Mouse (Mus musculus): Measurements from ENCODE around the gene Dab1. TPM values are rescaled to one million over a fixed set of nuclear protein-coding genes. Genes with fewer than 3 reads are reported as not detected.

The Dab1 gene
- polyA plus RNA-seq, 1 experiment from 2014 or later: 106 TPM

- Histone ChIP-seq H3K4me3 (ENCODE audit: low read depth, low read length) (no peak overlapping the region), H3K4me1 (ENCODE audit: control insufficient read depth, insufficient read depth, low read length) (peaks cover 5% of the 10 kb centered on the region; the same call in 1 of the 2 replicates), H3K9me3 (replicated peaks; ENCODE audit: control insufficient read depth, low read length) (no peaks in the 10 kb centered on the region), H3K27me3 (replicated peaks; ENCODE audit: control insufficient read depth, insufficient read depth, low read length) (no peaks in the 10 kb centered on the region), H3K27ac (ENCODE audit: low read depth, low read length) (peak overlapping the region; percentile 68), H3K4me2 (ENCODE audit: low read length) (no peak overlapping the region), H3K9ac (ENCODE audit: low read length) (no peak overlapping the region), H3K36me3 (ENCODE audit: control insufficient read depth, insufficient read depth, low read length) (no peaks in the 10 kb centered on the region)
- DNase-seq (ENCODE audit: low spot score) (peak; percentile 93), ATAC-seq (peak; percentile 91)
- WGBS: 16% methylated on average over 6 of the region's 6 CpGs
These were observed 650.4 kb downstream of the Dab1 start for GRCm38 (mm10) chr4:104269422-104270172.

- Histone ChIP-seq H3K4me1 (ENCODE audit: control insufficient read depth, insufficient read depth, low read length) (peaks cover 5% of the 10 kb centered on the region; the same call in 1 of the 2 replicates), H3K36me3 (ENCODE audit: control insufficient read depth, insufficient read depth, low read length) (no peaks in the 10 kb centered on the region), H3K9me3 (replicated peaks; ENCODE audit: control insufficient read depth, low read length) (no peaks in the 10 kb centered on the region), H3K27me3 (replicated peaks; ENCODE audit: control insufficient read depth, insufficient read depth, low read length) (no peaks in the 10 kb centered on the region), H3K4me3 (ENCODE audit: low read depth, low read length) (no peak overlapping the region), H3K9ac (ENCODE audit: low read length) (no peak overlapping the region), H3K4me2 (ENCODE audit: low read length) (no peak overlapping the region), H3K27ac (ENCODE audit: low read depth, low read length) (peak overlapping the region; percentile 68)
- ATAC-seq (peak; percentile 96), DNase-seq (ENCODE audit: low spot score) (peak; percentile 91)
- WGBS: 22% methylated on average over 5 of the region's 5 CpGs
These were observed 651.0 kb downstream of the Dab1 start for GRCm38 (mm10) chr4:104270173-104270557.

- H3K4me3 ChIP-seq (ENCODE audit: low read depth, low read length): no peak overlapping the region
- no peak overlapping the region for H3K4me2 ChIP-seq (ENCODE audit: low read length)
- no peak for ATAC-seq
- no peak overlapping the region for H3K27ac ChIP-seq (ENCODE audit: low read depth, low read length)
- no peaks in the 10 kb centered on the region for H3K27me3 ChIP-seq (replicated peaks; ENCODE audit: control insufficient read depth, insufficient read depth, low read length)
- 0 out of 2 replicates have a peak, but pooled peaks cover under 1% of the 10 kb centered on the region for H3K4me1 ChIP-seq (ENCODE audit: control insufficient read depth, insufficient read depth, low read length)
- no peaks in the 10 kb centered on the region for H3K36me3 ChIP-seq (ENCODE audit: control insufficient read depth, insufficient read depth, low read length)
- 94% methylated on average over 1 of the region's 1 CpGs for WGBS
- H3K9ac ChIP-seq (ENCODE audit: low read length): no peak overlapping the region
- H3K9me3 ChIP-seq (replicated peaks; ENCODE audit: control insufficient read depth, low read length): no peaks in the 10 kb centered on the region
- DNase-seq (ENCODE audit: low spot score): no peak
These were observed 656.1 kb downstream of the Dab1 start for GRCm38 (mm10) chr4:104275260-104275659.

GRCm38 (mm10) chr4:104276916-104277315, 657.8 kb downstream of the Dab1 start:
- H3K4me3 ChIP-seq (ENCODE audit: low read depth, low read length): no peak overlapping the region
- ATAC-seq: no peak
- no peak overlapping the region for H3K4me2 ChIP-seq (ENCODE audit: low read length)
- H3K4me1 ChIP-seq (ENCODE audit: control insufficient read depth, insufficient read depth, low read length): peaks cover 12% of the 10 kb centered on the region
- no peaks in the 10 kb centered on the region for H3K27me3 ChIP-seq (replicated peaks; ENCODE audit: control insufficient read depth, insufficient read depth, low read length)
- whole genome bisulfite sequencing: 93% methylated on average over 7 of the region's 7 CpGs
- H3K36me3 ChIP-seq (ENCODE audit: control insufficient read depth, insufficient read depth, low read length): no peaks in the 10 kb centered on the region
- H3K9ac ChIP-seq (ENCODE audit: low read length): no peak overlapping the region
- no peak overlapping the region for H3K27ac ChIP-seq (ENCODE audit: low read depth, low read length)
- no peak for DNase-seq (ENCODE audit: low spot score)
- H3K9me3 ChIP-seq (replicated peaks; ENCODE audit: control insufficient read depth, low read length): no peaks in the 10 kb centered on the region

GRCm38 (mm10) chr4:104281518-104281917, 662.4 kb downstream of the Dab1 start:
- ATAC-seq (peak; percentile 52), DNase-seq (ENCODE audit: low spot score) (peak; percentile 47)
- H3K27me3 ChIP-seq (replicated peaks; ENCODE audit: control insufficient read depth, insufficient read depth, low read length): no peaks in the 10 kb centered on the region
- no peaks in the 10 kb centered on the region for H3K36me3 ChIP-seq (ENCODE audit: control insufficient read depth, insufficient read depth, low read length)
- no peak overlapping the region for H3K9ac ChIP-seq (ENCODE audit: low read length)
- no peak overlapping the region for H3K4me2 ChIP-seq (ENCODE audit: low read length)
- H3K9me3 ChIP-seq (replicated peaks; ENCODE audit: control insufficient read depth, low read length): no peaks in the 10 kb centered on the region
- peaks cover 17% of the 10 kb centered on the region for H3K4me1 ChIP-seq (ENCODE audit: control insufficient read depth, insufficient read depth, low read length)
- H3K27ac ChIP-seq (ENCODE audit: low read depth, low read length): no peak overlapping the region
- no peak overlapping the region for H3K4me3 ChIP-seq (ENCODE audit: low read depth, low read length)
- WGBS: 30% methylated on average over 3 of the region's 3 CpGs

GRCm38 (mm10) chr4:104283906-104284305, 664.7 kb downstream of the Dab1 start:
- no peak for ATAC-seq
- Histone ChIP-seq H3K4me3 (ENCODE audit: low read depth, low read length) (no peak overlapping the region), H3K4me1 (ENCODE audit: control insufficient read depth, insufficient read depth, low read length) (peaks cover 17% of the 10 kb centered on the region), H3K36me3 (ENCODE audit: control insufficient read depth, insufficient read depth, low read length) (no peaks in the 10 kb centered on the region), H3K4me2 (ENCODE audit: low read length) (no peak overlapping the region), H3K27ac (ENCODE audit: low read depth, low read length) (no peak overlapping the region), H3K9me3 (replicated peaks; ENCODE audit: control insufficient read depth, low read length) (no peaks in the 10 kb centered on the region), H3K27me3 (replicated peaks; ENCODE audit: control insufficient read depth, insufficient read depth, low read length) (no peaks in the 10 kb centered on the region), H3K9ac (ENCODE audit: low read length) (no peak overlapping the region)
- WGBS: 44% methylated on average over 6 of the region's 6 CpGs
- DNase-seq (ENCODE audit: low spot score): peak; percentile 67

GRCm38 (mm10) chr4:104288401-104288800, 669.2 kb downstream of the Dab1 start:
- Histone ChIP-seq H3K4me1 (ENCODE audit: control insufficient read depth, insufficient read depth, low read length) (peaks cover 5% of the 10 kb centered on the region; the same call in 1 of the 2 replicates), H3K9ac (ENCODE audit: low read length) (no peak overlapping the region), H3K4me3 (ENCODE audit: low read depth, low read length) (no peak overlapping the region), H3K4me2 (ENCODE audit: low read length) (no peak overlapping the region), H3K9me3 (replicated peaks; ENCODE audit: control insufficient read depth, low read length) (no peaks in the 10 kb centered on the region), H3K36me3 (ENCODE audit: control insufficient read depth, insufficient read depth, low read length) (no peaks in the 10 kb centered on the region), H3K27ac (ENCODE audit: low read depth, low read length) (no peak overlapping the region), H3K27me3 (replicated peaks; ENCODE audit: control insufficient read depth, insufficient read depth, low read length) (no peaks in the 10 kb centered on the region)
- ATAC-seq (no peak), DNase-seq (ENCODE audit: low spot score) (peak; percentile 35)
- 33% methylated on average over 3 of the region's 3 CpGs for WGBS

- no peaks in the 10 kb centered on the region for H3K36me3 ChIP-seq (ENCODE audit: control insufficient read depth, insufficient read depth, low read length)
- 24% methylated on average over 3 of the region's 3 CpGs for WGBS
- ATAC-seq (no peak), DNase-seq (ENCODE audit: low spot score) (no peak)
- H3K27me3 ChIP-seq (replicated peaks; ENCODE audit: control insufficient read depth, insufficient read depth, low read length): no peaks in the 10 kb centered on the region
- no peak overlapping the region for H3K4me3 ChIP-seq (ENCODE audit: low read depth, low read length)
- no peak overlapping the region for H3K9ac ChIP-seq (ENCODE audit: low read length)
- H3K27ac ChIP-seq (ENCODE audit: low read depth, low read length): no peak overlapping the region
- peaks cover 6% of the 10 kb centered on the region; the same call in 1 of the 2 replicates for H3K4me1 ChIP-seq (ENCODE audit: control insufficient read depth, insufficient read depth, low read length)
- no peak overlapping the region for H3K4me2 ChIP-seq (ENCODE audit: low read length)
- no peaks in the 10 kb centered on the region for H3K9me3 ChIP-seq (replicated peaks; ENCODE audit: control insufficient read depth, low read length)
These were observed 682.6 kb downstream of the Dab1 start for GRCm38 (mm10) chr4:104301764-104302163.

GRCm38 (mm10) chr4:104302996-104303652, 684.0 kb downstream of the Dab1 start:
- Histone ChIP-seq H3K9ac (ENCODE audit: low read length) (no peak overlapping the region), H3K36me3 (ENCODE audit: control insufficient read depth, insufficient read depth, low read length) (no peaks in the 10 kb centered on the region), H3K4me1 (ENCODE audit: control insufficient read depth, insufficient read depth, low read length) (peaks cover 6% of the 10 kb centered on the region; the same call in 1 of the 2 replicates), H3K4me3 (ENCODE audit: low read depth, low read length) (no peak overlapping the region), H3K9me3 (replicated peaks; ENCODE audit: control insufficient read depth, low read length) (no peaks in the 10 kb centered on the region), H3K27ac (ENCODE audit: low read depth, low read length) (no peak overlapping the region), H3K4me2 (ENCODE audit: low read length) (peak overlapping the region; percentile 23; the same call in 1 of the 2 replicates), H3K27me3 (replicated peaks; ENCODE audit: control insufficient read depth, insufficient read depth, low read length) (no peaks in the 10 kb centered on the region)
- WGBS: 10% methylated on average over 10 of the region's 10 CpGs
- ATAC-seq (peak; percentile 85), DNase-seq (ENCODE audit: low spot score) (peak; percentile 92)
